Mouse (Mus musculus) kidney, adult 2 months (tissue): ENCODE measurements at regions not wholly inside any gene's neighbourhood (a gene's known extent, or its start where the extent isn't known, plus 50 kb on each side); places are given as distances from the start of the nearest gene placed in this dataset.
A peak's percentile ranks its signal among the peaks of the same experiment; 100 is the strongest.

Source experiments
- DNase-seq: peaks from one replicate; pipeline ENCODE4 v3.0.0; 2021
- H3K27ac ChIP-seq: fragments of 200-500 bp; 2 replicates; pipeline ENCODE4 v1.5.1; 2012; ENCODE audit warnings: low read depth, low read length, control low read depth, inconsistent platforms; ENCODE audit not compliant: insufficient read depth
- H3K27me3 ChIP-seq: fragments of 200-500 bp; replicated peaks from 2 replicates; pipeline ENCODE4 v1.6.1; 2012; ENCODE audit warnings: mild to moderate bottlenecking, moderate library complexity, low read length, inconsistent platforms; ENCODE audit not compliant: control insufficient read depth, insufficient read depth
- H3K36me3 ChIP-seq: fragments of 200-500 bp; 2 replicates; pipeline ENCODE4 v1.6.1; 2012; ENCODE audit warnings: mild to moderate bottlenecking, moderate library complexity, low read length, inconsistent platforms; ENCODE audit not compliant: control insufficient read depth, insufficient read depth
- H3K4me1 ChIP-seq: fragments of 200-500 bp; 2 replicates; pipeline ENCODE4 v1.6.1; 2011; ENCODE audit warnings: low read length; ENCODE audit not compliant: control insufficient read depth, insufficient read depth
- H3K4me3 ChIP-seq: fragments of 200-500 bp; 2 replicates; pipeline ENCODE4 v1.5.1; 2011; ENCODE audit warnings: mild to moderate bottlenecking, low read depth, low read length, control low read depth; ENCODE audit not compliant: insufficient read depth
- CTCF ChIP-seq: fragments of 200-500 bp; conservative IDR thresholded peaks from 2 replicates; pipeline ENCODE4 v1.5.1; 2011; ENCODE audit warnings: low read depth, mild to moderate bottlenecking, control low read depth, low read length, moderate library complexity, mixed read lengths; ENCODE audit not compliant: insufficient read depth, insufficient read length
- POLR2A ChIP-seq: fragments of 200-500 bp; IDR thresholded peaks from one replicate; pipeline ENCODE4 v1.6.1; 2011; ENCODE audit warnings: low read depth, low read length, control low read depth
- WGBS: fragments of 180-500 bp; shearing (Covaris S2); methylation state at CpG from one replicate; pipeline ENCODE4 v1.1.7; 2018; 5-methylcytosine and 5-hydroxymethylcytosine counted together

DNA sequence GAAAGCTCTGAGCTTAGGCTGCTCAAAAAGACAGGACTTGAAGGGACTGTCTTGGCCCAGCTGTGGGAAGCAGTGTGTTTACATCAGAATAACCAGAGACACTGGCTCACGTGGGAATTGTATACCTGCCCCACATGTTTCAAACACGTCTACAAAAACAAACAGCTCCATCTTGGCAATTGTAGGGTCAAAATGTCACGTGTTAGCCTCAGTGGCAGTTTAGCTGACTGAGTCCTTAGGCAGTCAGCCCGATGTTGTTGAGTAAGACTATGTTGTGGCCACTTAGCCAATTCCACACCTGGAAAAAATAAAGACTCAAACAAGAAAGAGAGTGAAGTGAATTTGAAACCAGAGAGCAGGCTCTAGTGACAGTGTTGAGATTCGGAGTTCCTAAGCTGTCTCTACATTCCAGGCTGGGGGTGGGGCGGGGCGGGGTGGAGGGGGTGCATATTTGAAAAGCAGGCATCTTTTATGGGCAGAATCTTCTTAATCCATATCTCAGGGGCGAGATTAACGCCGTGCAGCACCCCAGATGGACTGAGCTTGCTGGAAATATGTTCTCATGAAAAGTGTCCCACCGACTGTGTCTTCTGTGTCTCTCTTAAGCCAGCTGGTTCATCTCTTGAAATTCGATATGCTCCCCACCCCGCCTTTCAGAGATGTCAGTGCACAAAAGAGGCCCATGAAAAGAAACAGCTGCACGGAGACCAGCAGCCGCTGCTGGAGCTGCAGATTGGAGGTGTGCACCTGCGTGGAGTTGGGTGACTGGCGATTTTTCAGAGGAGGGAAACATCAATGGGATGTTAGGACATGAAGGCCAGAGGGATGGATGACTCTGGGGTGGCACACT, 116.3 kb downstream of the Slc4a3 start:
- no peak for TF ChIP-seq POLR2A
- no peak for TF ChIP-seq CTCF
- Histone ChIP-seq H3K27me3 (no peaks in the 10 kb centered on the region), H3K4me3 (no peak overlapping the region), H3K36me3 (no peaks in the 10 kb centered on the region), H3K27ac (no peak overlapping the region), H3K4me1 (no peaks in the 10 kb centered on the region)
- 20% methylated on average over 17 of the region's 17 CpGs for WGBS
- peak; percentile 7 for DNase-seq

DNA sequence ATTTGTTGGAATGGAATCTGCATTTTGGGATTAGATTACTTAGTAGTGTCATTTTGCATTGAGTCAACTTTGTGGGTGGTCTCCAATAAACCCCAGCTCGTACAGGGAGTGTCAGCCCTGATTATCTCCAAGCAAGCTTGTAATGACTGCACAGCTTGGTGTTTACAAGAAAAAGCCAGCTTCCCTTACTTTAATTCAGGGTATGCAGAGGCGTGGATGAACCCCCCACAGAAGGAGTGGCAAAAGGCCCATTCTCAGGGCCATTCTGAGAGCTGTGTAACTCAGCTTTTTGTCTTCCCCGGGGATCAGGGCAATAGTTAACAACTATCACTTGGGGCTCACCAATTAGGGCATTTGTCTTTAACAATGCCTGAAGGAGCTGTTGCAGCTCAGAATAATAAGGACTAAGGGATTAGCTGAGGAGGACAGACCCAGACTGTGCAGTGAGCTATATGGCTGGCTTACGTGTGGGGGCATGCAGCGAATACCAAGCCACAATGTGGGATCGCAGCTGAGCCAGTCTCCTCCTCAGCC, 121.7 kb downstream of the Slc4a3 start:
- no peaks in the 10 kb centered on the region for H3K4me1 ChIP-seq
- no peak overlapping the region for H3K4me3 ChIP-seq
- WGBS, result 61% methylated on average over 6 of the region's 6 CpGs
- no peak for DNase-seq
- no peak overlapping the region for H3K27ac ChIP-seq
- H3K27me3 ChIP-seq, result no peaks in the 10 kb centered on the region
- no peaks in the 10 kb centered on the region for H3K36me3 ChIP-seq
- no peak for TF ChIP-seq POLR2A
- TF ChIP-seq CTCF, result no peak

DNA sequence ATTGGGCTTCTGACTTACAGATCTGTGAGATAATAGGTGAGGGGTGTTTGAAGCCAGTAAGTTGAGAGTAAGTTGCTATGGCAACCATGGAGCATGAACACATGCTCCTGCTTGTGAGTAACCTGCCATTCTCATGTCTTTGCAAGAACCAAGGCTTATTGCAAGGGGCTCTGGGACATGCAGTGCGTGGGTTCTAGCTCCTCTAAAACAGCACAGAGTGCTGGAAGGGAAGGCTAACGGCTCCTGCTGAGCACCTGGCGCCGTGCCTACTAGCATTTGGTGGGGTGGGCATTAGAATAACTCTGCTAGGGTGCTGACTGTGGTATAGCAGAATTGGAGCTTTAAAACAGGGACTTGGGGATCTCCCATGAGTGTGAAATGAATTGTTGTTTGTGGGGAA, 130.2 kb downstream of the Slc4a3 start:
- H3K36me3 ChIP-seq, result no peaks in the 10 kb centered on the region
- H3K27me3 ChIP-seq, result 0 out of 2 replicates have a peak, but pooled peaks cover 1% of the 10 kb centered on the region
- no peak overlapping the region for H3K4me3 ChIP-seq
- no peaks in the 10 kb centered on the region for H3K4me1 ChIP-seq
- no peak overlapping the region for H3K27ac ChIP-seq
- 92% methylated on average over 4 of the region's 4 CpGs for WGBS
- no peak for DNase-seq
- TF ChIP-seq POLR2A (no peak), CTCF (no peak)

DNA sequence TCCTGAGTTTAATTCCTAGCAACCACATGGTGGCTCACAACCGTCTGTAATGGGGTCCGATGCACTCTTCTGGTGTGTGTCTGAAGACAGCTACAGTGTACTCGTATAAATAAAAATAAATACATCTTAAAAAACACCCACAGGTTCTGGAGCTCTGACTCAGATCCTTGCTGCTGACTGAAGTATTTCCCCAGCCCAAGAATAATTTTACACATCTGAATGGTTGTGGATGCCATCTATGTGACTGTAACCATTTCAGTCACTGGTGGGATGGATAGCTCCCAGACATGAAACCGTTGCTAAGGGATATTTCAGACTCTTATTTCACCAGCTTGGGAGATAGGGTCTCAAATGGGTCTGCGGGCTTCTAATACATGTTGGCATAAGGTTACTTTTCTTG, 131.6 kb downstream of the Slc4a3 start:
- H3K27me3 ChIP-seq, result 0 out of 2 replicates have a peak, but pooled peaks cover 1% of the 10 kb centered on the region
- TF ChIP-seq POLR2A, result no peak
- H3K27ac ChIP-seq, result no peak overlapping the region
- 66% methylated on average over 5 of the region's 5 CpGs for WGBS
- no peak overlapping the region for H3K4me3 ChIP-seq
- no peaks in the 10 kb centered on the region for H3K4me1 ChIP-seq
- no peaks in the 10 kb centered on the region for H3K36me3 ChIP-seq
- no peak for DNase-seq

DNA sequence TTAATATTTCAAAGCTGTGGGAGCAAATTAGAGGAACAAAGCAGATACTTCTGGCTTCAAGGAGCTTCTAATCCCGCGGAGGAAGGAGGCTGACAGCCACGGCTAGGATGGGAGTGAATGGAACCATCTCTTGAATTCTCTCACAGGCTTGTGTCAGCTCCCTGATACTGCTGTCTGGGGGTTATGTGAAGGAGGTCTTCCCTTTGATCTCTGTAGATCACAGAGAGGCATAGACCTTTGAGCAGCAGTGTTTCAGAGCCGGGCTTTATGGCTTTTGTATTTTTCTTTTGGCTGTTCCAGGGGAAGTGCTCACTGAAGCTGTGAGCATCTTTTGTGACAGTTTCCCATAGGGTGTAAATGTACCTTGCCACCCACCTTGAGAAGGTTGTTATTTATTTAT, 132.2 kb downstream of the Slc4a3 start:
- H3K27me3 ChIP-seq, result 0 out of 2 replicates have a peak, but pooled peaks cover 1% of the 10 kb centered on the region
- no peak overlapping the region for H3K27ac ChIP-seq
- WGBS, result 19% methylated on average over 4 of the region's 4 CpGs
- H3K36me3 ChIP-seq, result no peaks in the 10 kb centered on the region
- TF ChIP-seq POLR2A, result no peak
- no peak for TF ChIP-seq CTCF
- no peak for DNase-seq
- no peak overlapping the region for H3K4me3 ChIP-seq
- H3K4me1 ChIP-seq, result no peaks in the 10 kb centered on the region

DNA sequence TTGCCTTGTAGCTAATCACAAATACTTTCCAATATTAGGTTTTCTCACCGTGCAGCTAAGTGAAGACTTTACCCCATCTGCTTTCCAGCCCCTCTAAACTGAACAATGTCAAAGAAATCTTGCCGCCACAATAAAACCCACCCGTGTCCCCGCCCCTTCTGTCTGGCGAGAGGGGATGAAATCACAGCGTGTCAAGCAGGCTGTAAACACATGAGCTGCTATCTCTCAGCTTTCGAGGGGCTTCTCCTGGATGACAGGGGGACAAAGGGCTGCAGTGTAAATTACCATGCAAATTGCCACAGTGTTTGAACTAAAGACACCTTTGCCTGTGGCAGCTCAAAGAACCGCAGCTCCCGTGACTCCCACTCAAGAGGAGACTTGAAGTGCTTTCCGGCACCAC, 134.3 kb downstream of the Slc4a3 start:
- no peak for DNase-seq
- 17% methylated on average over 10 of the region's 10 CpGs for WGBS

DNA sequence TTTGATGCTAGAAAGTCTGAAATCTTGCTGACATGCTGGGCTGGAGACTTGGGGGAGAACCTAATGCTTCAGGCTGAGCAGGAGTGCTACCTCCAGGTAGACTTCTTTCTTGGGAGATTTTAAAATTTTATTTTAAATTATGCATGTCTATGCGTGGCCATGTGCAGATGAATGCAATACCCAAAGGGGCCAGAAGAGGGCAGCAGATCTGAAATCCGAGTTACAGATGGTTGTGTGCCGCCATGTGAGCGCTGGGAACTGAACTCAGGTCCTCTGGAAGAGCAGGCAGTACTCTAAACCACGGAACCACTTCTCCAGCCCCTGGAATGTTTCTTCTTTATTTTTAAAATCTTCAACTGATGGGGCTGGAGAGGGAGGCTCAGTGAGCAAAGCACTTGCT, 135.8 kb downstream of the Slc4a3 start:
- H3K27me3 ChIP-seq, result 0 out of 2 replicates have a peak, but pooled peaks cover 1% of the 10 kb centered on the region
- no peak overlapping the region for H3K4me3 ChIP-seq
- H3K27ac ChIP-seq, result no peak overlapping the region
- DNase-seq, result no peak
- H3K36me3 ChIP-seq, result no peaks in the 10 kb centered on the region
- 0 out of 2 replicates have a peak, but pooled peaks have one; percentile 7 for TF ChIP-seq CTCF
- TF ChIP-seq POLR2A, result no peak
- H3K4me1 ChIP-seq, result no peaks in the 10 kb centered on the region
- WGBS, result 96% methylated on average over 5 of the region's 5 CpGs

More for the DNA sequence above, 134.3 kb downstream of the Slc4a3 start:
- Histone ChIP-seq H3K27me3 (0 out of 2 replicates have a peak, but pooled peaks cover 1% of the 10 kb centered on the region), H3K27ac (no peak overlapping the region), H3K4me1 (no peaks in the 10 kb centered on the region), H3K36me3 (no peaks in the 10 kb centered on the region), H3K4me3 (no peak overlapping the region)
- TF ChIP-seq POLR2A (no peak), CTCF (no peak)
